Mouse (Mus musculus) testis, postnatal 14 days (tissue): Measurements from ENCODE around the gene Aig1.

ENCODE experiments used
- DNase-seq: peaks from one replicate; pipeline ENCODE4 v3.0.0; 2021; ENCODE audit warnings: low spot score

The Aig1 gene

DNA sequence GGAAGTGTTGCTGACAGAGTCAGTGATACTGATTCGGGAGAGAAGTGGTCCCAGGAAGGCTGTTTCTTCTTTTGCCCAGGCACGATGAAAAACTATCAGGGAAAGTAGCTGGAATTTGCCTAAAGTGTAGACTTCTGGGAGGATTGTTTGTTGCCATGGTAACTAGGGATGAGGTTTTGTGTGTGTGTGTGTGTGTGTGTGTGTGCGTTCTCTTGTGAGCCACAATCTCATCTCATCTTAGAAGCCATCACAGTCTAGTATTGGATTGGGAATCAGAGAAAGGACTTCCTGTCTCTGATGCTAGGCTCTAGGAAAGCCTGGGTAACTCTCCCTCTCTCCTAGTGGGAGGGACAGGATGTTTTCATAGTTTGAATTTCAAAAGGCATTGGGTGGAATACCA is 237.0 kb downstream of the Aig1 start:
- DNase-seq: no peak

- no peak for DNase-seq
Observed at GRCm38 (mm10) chr10:13623735-13624134, 245.0 kb downstream of the Aig1 start.

DNA sequence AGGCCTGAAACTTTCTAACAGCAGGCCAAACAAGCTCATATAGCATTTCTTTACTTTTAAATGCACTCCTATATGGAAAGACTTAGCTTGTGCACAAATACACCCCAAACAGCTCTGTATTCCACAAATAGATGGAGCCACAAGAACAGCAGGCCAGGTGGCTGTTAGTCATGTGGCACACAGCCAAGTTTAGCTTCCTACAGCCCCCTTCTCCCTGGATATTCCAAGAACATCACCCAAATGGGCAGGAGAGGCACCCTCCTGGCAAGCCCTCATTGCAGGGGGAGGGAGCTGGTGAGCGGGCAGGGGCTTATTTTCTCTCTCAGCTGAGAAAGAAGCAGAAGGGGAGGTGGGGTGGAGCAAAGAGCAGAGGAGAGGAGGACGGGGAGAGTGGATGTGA is 267.9 kb downstream of the Aig1 start:
- no peak for DNase-seq

- no peak for DNase-seq
Observed at GRCm38 (mm10) chr10:13597491-13597890, 271.3 kb downstream of the Aig1 start.
